Mouse (Mus musculus) layer of hippocampus, adult 9-11 months (tissue): Measurements from ENCODE around the gene Gm20815.
"Not testable (repeated sequence)": the region's sequence is repeated elsewhere in the genome, so short reads cannot be mapped to it uniquely, and the experiment has no call there.

Experiments
- DNase-seq: peaks from one replicate; pipeline ENCODE4 v3.0.0; 2022

Gene Gm20815

GRCm38 (mm10) chrY:8835069-8835468 is at the start of gene Gm20815:
Gm20815 (minus strand) TSS chrY:8835169.
- not testable (repeated sequence) for DNase-seq
